Mouse (Mus musculus) layer of hippocampus, adult 9-10 months (tissue): ENCODE data around the gene Rabl6.

Experiments used
- DNase-seq: peaks from one replicate; pipeline ENCODE4 v3.0.0; 2022; ENCODE audit warnings: low spot score

Rabl6 gene

GRCm38 (mm10) chr2:25545996-25546810 lies 62.1 kb downstream of the Rabl6 start:
- DNase-seq, result no peak

GRCm38 (mm10) chr2:25541644-25542367 lies 66.5 kb downstream of the Rabl6 start:
- DNase-seq, result no peak

DNA sequence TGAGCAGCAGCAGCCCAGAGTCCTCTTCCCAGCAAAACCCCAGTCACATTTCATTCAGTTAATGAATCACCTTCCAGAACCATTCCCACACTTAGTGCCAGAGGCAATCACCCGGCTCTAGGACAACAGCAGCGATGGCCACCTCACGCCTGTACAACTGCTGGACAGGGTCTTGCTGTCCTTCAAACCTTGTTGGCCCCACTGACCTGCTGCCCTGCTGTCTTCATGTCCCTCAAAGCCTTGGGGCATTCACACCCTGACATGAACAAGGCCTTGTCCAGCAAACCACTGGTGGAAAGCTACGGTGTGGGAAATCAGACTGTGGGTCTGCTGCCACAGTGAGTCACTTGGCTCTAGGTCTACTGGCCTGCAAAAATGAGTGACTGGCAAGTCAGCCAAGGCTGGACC lies 67.8 kb downstream of the Rabl6 start:
- DNase-seq, result no peak

- no peak for DNase-seq
These were observed 71.8 kb downstream of the Rabl6 start for GRCm38 (mm10) chr2:25536531-25536930.

DNA sequence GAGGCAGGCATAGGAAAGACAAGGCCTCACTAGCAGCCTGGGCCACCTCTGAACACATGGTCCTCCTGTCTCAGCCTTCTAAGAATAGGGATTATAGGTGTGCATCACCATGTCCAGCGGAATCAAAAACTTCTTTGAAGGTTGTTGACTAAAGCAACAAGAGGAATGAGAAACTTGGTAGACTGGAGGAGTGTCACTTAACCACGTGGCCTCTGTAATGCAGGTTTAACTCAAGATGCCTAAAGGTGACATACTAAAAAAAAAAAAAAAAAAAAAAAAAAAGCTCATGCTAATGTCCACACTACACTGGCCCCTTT lies 73.5 kb downstream of the Rabl6 start:
- no peak for DNase-seq

DNA sequence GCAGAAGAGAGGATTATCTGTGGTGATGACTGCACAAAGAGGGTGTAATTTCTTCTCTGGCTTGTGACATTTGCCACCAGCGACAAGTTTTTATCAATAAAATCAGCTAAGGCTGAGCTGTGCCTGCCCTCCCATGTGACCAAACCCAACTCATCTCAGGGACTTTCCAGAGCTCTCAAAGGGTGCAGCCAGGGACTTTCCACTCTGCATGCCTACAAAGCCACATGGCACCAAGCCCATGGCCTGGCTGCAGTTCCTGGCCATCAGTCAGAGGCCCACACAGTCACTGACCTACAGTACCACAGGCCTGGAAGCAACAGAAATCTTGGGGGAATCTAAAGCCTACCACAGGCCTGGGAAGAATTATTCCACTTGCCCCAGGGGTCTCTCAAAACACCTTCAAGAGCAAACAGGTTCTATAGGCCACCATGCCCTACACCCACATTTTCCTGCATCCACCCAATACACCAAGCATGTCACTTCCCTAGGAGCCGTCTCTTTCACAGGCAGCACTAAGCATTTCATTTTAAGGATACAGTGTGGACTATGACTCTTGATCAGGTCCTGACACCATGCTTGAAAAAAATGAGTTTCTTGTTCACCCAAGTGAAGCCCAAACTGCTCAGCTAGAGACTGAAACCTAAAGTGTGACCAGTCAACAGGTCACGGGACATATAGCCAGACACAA lies 74.0 kb downstream of the Rabl6 start:
- DNase-seq, result no peak

DNA sequence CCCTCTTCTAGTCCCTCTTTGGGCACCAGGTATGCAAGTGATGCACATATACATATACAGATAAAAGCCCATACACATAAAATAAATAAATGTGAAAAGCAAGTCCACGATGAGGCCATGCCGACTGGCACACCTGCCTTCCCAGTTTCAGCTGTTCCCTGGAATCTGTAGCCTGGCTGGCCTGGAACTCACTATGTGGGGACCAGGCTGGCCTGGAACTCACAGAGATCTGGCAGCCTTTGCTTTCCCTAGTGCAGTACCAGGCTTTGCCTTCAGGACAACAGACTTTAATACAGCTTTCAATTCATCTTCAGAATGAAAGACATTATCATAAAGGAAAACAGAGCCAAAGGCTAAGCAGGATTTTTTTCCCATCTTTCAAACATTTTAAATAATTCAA lies 74.6 kb downstream of the Rabl6 start:
- DNase-seq, result no peak
